Mouse (Mus musculus) left cerebral cortex, adult 6 months (tissue): ENCODE measurements around the gene Khdrbs2. TPM values are rescaled to one million over a fixed set of nuclear protein-coding genes. Genes with fewer than 3 reads are reported as not detected.

ENCODE experiments used
- long read RNA-seq, 2 experiments: library from polyadenylated mRNA; unstranded; transcript quantifications; one replicate each; pipeline ENCODE4 v2.0.0; 2019 to 2020
- polyA plus RNA-seq: library from polyadenylated mRNA; unstranded; fragments of <200 nt; fragmentation: Nextera tagmentation; gene quantifications from 2 replicates; pipeline ENCODE4 v1.2.3, GENCODE M21; 2021

Gene Khdrbs2
- polyA plus RNA-seq: 9.9 and 10.8 TPM in 2 replicates
- long read RNA-seq, experiment 1, transcript Khdrbs2-205 (2 exons, 3,259 nt): minor isoform, 7 of 73 reads
- long read RNA-seq, experiment 1, transcript Khdrbs2-201 (9 exons, 2,281 nt): major isoform, 44 of 73 reads
- long read RNA-seq, experiment 1, partial matches to known transcripts: 2 of 73 reads
- long read RNA-seq, experiment 1, other reads (novel, unspliced or antisense): 20 of 73 reads
- long read RNA-seq, experiment 2, full-length matches to known transcripts: 26 of 32 reads
- long read RNA-seq, experiment 2, partial matches to known transcripts: 1 of 32 reads
- long read RNA-seq, experiment 2, other reads (novel, unspliced or antisense): 5 of 32 reads

GRCm38 (mm10) chr1:32172506-32173239 lies at the start of gene Khdrbs2:
TSS of gene Khdrbs2 (plus strand) at chr1:32172714.

GRCm38 (mm10) chr1:32547194-32547593 lies 374.7 kb downstream of the Khdrbs2 start, which contains the start of gene Gm5415:
TSS of gene Gm5415 (minus strand) at chr1:32547294.

